Mouse (Mus musculus) hindbrain, postnatal 0 days (tissue): Measurements from ENCODE around the gene 2210016F16Rik. TPM values are rescaled to one million over a fixed set of nuclear protein-coding genes. Genes with fewer than 3 reads are reported as not detected.
A peak's percentile ranks its signal among the peaks of the same experiment; 100 is the strongest.
"Not testable (repeated sequence)": the region's sequence is repeated elsewhere in the genome, so short reads cannot be mapped to it uniquely, and the experiment has no call there.

Experiments
- ATAC-seq: fragments of 200-750 bp; cut with Nextera tagmentation; 2 replicates; pipeline ENCODE4 v1.8.0; 2017; ENCODE audit warnings: mild to moderate bottlenecking, moderate TSS enrichment, moderate library complexity
- DNase-seq: peaks from one replicate; pipeline ENCODE4 v3.0.0-alpha.2; 2015; ENCODE audit warnings: low spot score
- H3K27ac ChIP-seq: fragments of 300-500 bp; sonication (generic); 2 replicates; pipeline ENCODE4 v1.5.1; 2014; ENCODE audit warnings: mild to moderate bottlenecking
- H3K27me3 ChIP-seq: fragments of 300-500 bp; sonication (generic); 2 replicates; pipeline ENCODE4 v1.6.1; 2014; ENCODE audit warnings: low read length, mixed read lengths; ENCODE audit not compliant: insufficient read depth
- H3K36me3 ChIP-seq: fragments of 300-500 bp; sonication (generic); 2 replicates; pipeline ENCODE4 v1.6.1; 2014; ENCODE audit warnings: low read length, mixed read lengths; ENCODE audit not compliant: insufficient read depth
- H3K4me1 ChIP-seq: fragments of 300-500 bp; sonication (generic); 2 replicates; pipeline ENCODE4 v1.6.1; 2014; ENCODE audit warnings: antibody characterized with exemption, low read length, mixed read lengths; ENCODE audit not compliant: insufficient read depth
- H3K4me2 ChIP-seq: fragments of 300-500 bp; sonication (generic); 2 replicates; pipeline ENCODE4 v1.6.1; 2014; ENCODE audit warnings: low read depth, mild to moderate bottlenecking, low read length, moderate library complexity, mixed read lengths
- H3K4me3 ChIP-seq: fragments of 300-500 bp; sonication (generic); 2 replicates; pipeline ENCODE4 v1.5.1; 2014; ENCODE audit warnings: low read length
- H3K9ac ChIP-seq: fragments of 300-500 bp; sonication (generic); replicated peaks from 2 replicates; pipeline ENCODE4 v1.6.1; 2014; ENCODE audit warnings: mild to moderate bottlenecking, low read length, moderate library complexity, mixed read lengths
- H3K9me3 ChIP-seq: fragments of 300-500 bp; sonication (generic); 2 replicates; pipeline ENCODE4 v1.6.1; 2016; ENCODE audit warnings: low read length, mixed read lengths
- CTCF ChIP-seq: IDR thresholded peaks from 2 replicates; pipeline ENCODE4 v1.5.1; 2016; ENCODE audit warnings: antibody characterized with exemption, control low read depth, low read depth
- WGBS: fragments of 180-500 bp; shearing (Covaris S2); extraction: QIAGEN DNeasy Blood & Tissue Kit; methylation state at CpG from one replicate; pipeline ENCODE4 v1.1.7; 2014; 5-methylcytosine and 5-hydroxymethylcytosine counted together
- polyA plus RNA-seq: library from polyadenylated mRNA; unstranded; fragments of >200 nt; fragmentation: Nextera tagmentation; extraction: Ambion mirVana; gene quantifications from 2 replicates; pipeline ENCODE4 v1.2.1, GENCODE M21; 2015
- total RNA-seq: library from RNA; depleted of rRNA; stranded (reverse); fragments of >200 nt; gene quantifications from 2 replicates; pipeline ENCODE4 v1.2.3, GENCODE M21; 2014

2210016F16Rik gene
- total and polyA plus RNA-seq, 2 experiments from 2014 or later = 17.9 to 20.3 TPM

GRCm38 (mm10) chr13:58384371-58384770 lies 654 bp downstream of the 2210016F16Rik start:
- peak; percentile 4; the same call in 1 of the 2 replicates for ATAC-seq

DNA sequence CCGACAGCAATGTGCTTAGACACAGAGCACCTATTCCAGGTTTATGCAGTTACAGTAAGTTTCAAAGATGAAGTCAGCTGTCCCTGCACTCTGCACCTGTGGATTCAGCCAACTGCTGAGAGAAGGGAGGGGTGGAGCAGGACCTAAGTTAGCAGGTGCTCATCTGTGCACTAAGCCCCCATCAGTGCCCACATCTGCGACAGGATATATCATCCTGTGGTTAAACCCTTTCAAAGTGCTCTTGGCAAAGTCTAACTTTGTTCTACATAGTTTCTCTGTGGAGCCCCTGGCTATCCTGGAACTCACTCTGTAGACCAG lies 11.9 kb downstream of the 2210016F16Rik start:
- DNase-seq (no peak), ATAC-seq (no peak)
- no peak overlapping the region for H3K4me3 ChIP-seq
- no peaks in the 10 kb centered on the region for H3K27me3 ChIP-seq
- no peak for TF ChIP-seq CTCF
- WGBS = 92% methylated on average over 2 of the region's 2 CpGs
- H3K27ac ChIP-seq = no peak overlapping the region
- no peak overlapping the region for H3K4me2 ChIP-seq
- H3K36me3 ChIP-seq = no peaks in the 10 kb centered on the region
- H3K4me1 ChIP-seq = no peaks in the 10 kb centered on the region
- no peak overlapping the region for H3K9ac ChIP-seq
- H3K9me3 ChIP-seq = no peaks in the 10 kb centered on the region

More at GRCm38 (mm10) chr13:58384371-58384770, 654 bp downstream of the 2210016F16Rik start:
- H3K4me2 ChIP-seq = peak overlapping the region; percentile 87
- peak overlapping the region; percentile 73 for H3K9ac ChIP-seq
- peak overlapping the region; percentile 63 for H3K4me3 ChIP-seq
- TF ChIP-seq CTCF = no peak
- DNase-seq = no peak
- no peaks in the 10 kb centered on the region; the same call in 1 of the 2 replicates for H3K4me1 ChIP-seq
- peaks cover 19% of the 10 kb centered on the region for H3K36me3 ChIP-seq
- WGBS = 50% methylated on average over 11 of the region's 11 CpGs
- no peak overlapping the region for H3K27ac ChIP-seq
- no peaks in the 10 kb centered on the region for H3K27me3 ChIP-seq
- H3K9me3 ChIP-seq = no peaks in the 10 kb centered on the region

DNA sequence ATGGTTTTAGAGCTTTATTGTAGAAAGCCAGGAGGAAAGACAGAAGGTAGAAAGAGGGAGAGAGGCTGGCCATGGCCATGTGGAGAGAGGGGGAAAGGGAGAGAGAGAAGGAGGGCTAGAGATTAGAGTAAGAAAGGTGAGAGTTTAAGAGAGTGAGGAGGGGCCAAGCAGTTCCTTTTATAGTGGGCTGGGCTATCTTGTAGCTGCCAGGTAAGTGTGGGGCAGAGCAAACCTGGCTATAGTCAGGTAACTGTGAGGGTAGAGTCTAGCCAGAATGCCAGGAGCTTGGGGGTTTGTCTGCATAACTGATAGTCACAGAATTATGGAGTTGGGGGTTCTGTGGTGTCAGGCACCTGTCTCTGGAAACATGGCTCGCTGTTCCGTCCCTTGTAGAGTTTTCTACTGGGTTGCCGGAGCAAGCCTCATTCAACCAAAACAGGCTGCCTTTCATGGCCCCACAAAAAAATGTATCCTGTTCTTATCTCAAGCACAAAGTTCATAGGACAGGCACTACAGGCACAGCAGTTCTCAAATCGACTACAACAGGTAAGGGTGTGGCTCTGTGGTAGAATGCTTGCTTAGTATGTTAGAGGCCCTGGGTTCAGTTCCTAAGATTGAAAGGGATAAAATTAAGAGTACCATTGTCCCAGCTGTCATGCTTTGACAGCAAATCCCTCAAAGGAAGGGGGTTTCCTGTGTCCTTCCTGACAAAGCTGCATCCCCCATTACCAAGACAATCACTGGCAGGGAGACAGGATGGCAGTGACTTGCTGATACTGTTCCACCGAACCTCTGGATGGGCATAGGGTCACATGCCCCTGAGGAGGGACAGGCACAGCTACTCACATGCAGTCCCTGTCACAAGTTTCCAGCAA lies 12.5 kb downstream of the 2210016F16Rik start:
- Histone ChIP-seq H3K36me3 (no peaks in the 10 kb centered on the region), H3K27ac (no peak overlapping the region), H3K9me3 (no peaks in the 10 kb centered on the region), H3K4me2 (no peak overlapping the region), H3K27me3 (no peaks in the 10 kb centered on the region), H3K4me3 (no peak overlapping the region), H3K4me1 (no peaks in the 10 kb centered on the region), H3K9ac (no peak overlapping the region)
- no peak for ATAC-seq
- DNase-seq = no peak
- WGBS = 85% methylated on average over 5 of the region's 5 CpGs
- no peak for TF ChIP-seq CTCF

DNA sequence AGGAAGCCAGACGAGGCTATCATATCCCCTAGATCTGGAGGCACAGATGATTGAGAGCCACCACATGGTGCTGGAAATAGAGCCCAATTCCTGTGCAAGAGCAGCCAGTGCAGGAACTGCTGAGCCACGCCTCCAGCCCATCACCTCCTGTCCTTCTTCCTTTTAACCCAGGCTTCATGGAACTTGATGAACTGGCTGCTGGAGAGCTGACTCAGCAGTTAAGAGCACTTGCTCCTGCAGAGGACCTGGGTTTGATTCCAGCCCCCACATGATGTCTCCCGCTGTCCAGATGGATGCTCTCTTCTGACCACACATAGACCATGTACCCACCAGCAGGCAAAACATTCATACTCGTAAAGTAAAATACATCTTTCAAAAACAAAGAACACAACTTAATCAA lies 16.2 kb downstream of the 2210016F16Rik start:
- no peaks in the 10 kb centered on the region for H3K36me3 ChIP-seq
- DNase-seq (no peak), ATAC-seq (no peak)
- WGBS = 76% methylated on average over 4 of the region's 4 CpGs
- H3K9ac ChIP-seq = no peak overlapping the region
- no peak overlapping the region for H3K27ac ChIP-seq
- no peaks in the 10 kb centered on the region for H3K4me1 ChIP-seq
- H3K4me2 ChIP-seq = no peak overlapping the region
- no peak overlapping the region for H3K4me3 ChIP-seq
- H3K27me3 ChIP-seq = no peaks in the 10 kb centered on the region
- no peaks in the 10 kb centered on the region for H3K9me3 ChIP-seq
- TF ChIP-seq CTCF = no peak

DNA sequence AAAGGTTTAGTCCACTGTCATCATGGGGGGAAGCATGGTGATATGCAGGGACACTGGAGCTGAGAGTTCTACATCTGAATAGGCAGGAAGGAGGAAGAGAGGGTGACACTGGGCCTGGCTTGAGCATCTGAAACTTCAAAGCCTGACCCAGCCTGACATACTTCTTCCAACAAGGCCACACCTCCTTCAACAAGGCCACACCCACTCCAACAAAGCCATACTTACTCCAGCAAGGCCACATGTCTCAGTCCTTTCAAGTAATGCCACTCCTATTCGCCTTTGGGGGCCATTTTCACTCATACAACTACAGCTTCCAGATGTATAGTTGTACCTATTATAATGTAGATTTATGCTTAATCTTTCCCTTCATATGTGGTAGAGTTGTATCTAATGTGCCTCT lies 17.4 kb downstream of the 2210016F16Rik start:
- DNase-seq (no peak), ATAC-seq (no peak)
- no peak for TF ChIP-seq CTCF
- Histone ChIP-seq H3K4me2 (no peak overlapping the region), H3K27ac (no peak overlapping the region), H3K4me3 (no peak overlapping the region), H3K36me3 (no peaks in the 10 kb centered on the region), H3K9ac (no peak overlapping the region), H3K4me1 (no peaks in the 10 kb centered on the region), H3K9me3 (no peaks in the 10 kb centered on the region), H3K27me3 (no peaks in the 10 kb centered on the region)
- 79% methylated on average over 1 of the region's 1 CpGs for WGBS

GRCm38 (mm10) chr13:58366373-58366772 lies 18.7 kb downstream of the 2210016F16Rik start:
- Histone ChIP-seq H3K4me3 (no peak overlapping the region), H3K27ac (no peak overlapping the region), H3K27me3 (no peaks in the 10 kb centered on the region), H3K4me2 (no peak overlapping the region), H3K4me1 (no peaks in the 10 kb centered on the region), H3K9me3 (no peaks in the 10 kb centered on the region), H3K9ac (no peak overlapping the region), H3K36me3 (no peaks in the 10 kb centered on the region)
- ATAC-seq = no peak
- 91% methylated on average over 3 of the region's 3 CpGs for WGBS
- TF ChIP-seq CTCF = no peak
- DNase-seq = no peak

GRCm38 (mm10) chr13:58365179-58365578 lies 19.8 kb downstream of the 2210016F16Rik start:
- not testable (repeated sequence) for H3K27ac ChIP-seq, H3K4me3 ChIP-seq, H3K27me3 ChIP-seq, H3K4me1 ChIP-seq, H3K4me2 ChIP-seq, H3K9ac ChIP-seq, DNase-seq, ATAC-seq, H3K36me3 ChIP-seq, H3K9me3 ChIP-seq
- 84% methylated on average over 8 of the region's 8 CpGs for WGBS
